Mouse (Mus musculus): Measurements from ENCODE around the gene Pla2g6. TPM values are rescaled to one million over a fixed set of nuclear protein-coding genes. Genes with fewer than 3 reads are reported as not detected.
A peak's percentile ranks its signal among the peaks of the same experiment; 100 is the strongest.

The Pla2g6 gene
- polyA plus RNA-seq, 1 experiment from 2014 or later: 9.9 TPM

GRCm38 (mm10) chr15:79288387-79288786 is 39.8 kb downstream of the Pla2g6 start:
- Histone ChIP-seq H3K4me2 (no peak overlapping the region), H3K4me1 (replicated peaks) (peaks cover 3% of the 10 kb centered on the region; the same call in 1 of the 2 replicates), H3K4me3 (no peak overlapping the region), H3K27me3 (no peaks in the 10 kb centered on the region), H3K27ac (no peak overlapping the region), H3K9ac (no peak overlapping the region), H3K9me3 (replicated peaks) (no peaks in the 10 kb centered on the region), H3K36me3 (no peaks in the 10 kb centered on the region; the same call in 1 of the 2 replicates)
- ATAC-seq (replicated peaks; ENCODE audit: insufficient number of reproducible peaks, insufficient read depth, low FRiP score, low read depth): no peak
- WGBS: 63% methylated on average over 3 of the region's 3 CpGs

GRCm38 (mm10) chr15:79287091-79287490 is 41.1 kb downstream of the Pla2g6 start:
- Histone ChIP-seq H3K4me3 (no peak overlapping the region), H3K9ac (no peak overlapping the region), H3K4me1 (replicated peaks) (peaks cover 3% of the 10 kb centered on the region; the same call in 1 of the 2 replicates), H3K27ac (no peak overlapping the region), H3K27me3 (no peaks in the 10 kb centered on the region), H3K36me3 (no peaks in the 10 kb centered on the region; the same call in 1 of the 2 replicates), H3K9me3 (replicated peaks) (no peaks in the 10 kb centered on the region), H3K4me2 (no peak overlapping the region)
- ATAC-seq (replicated peaks; ENCODE audit: insufficient number of reproducible peaks, insufficient read depth, low FRiP score, low read depth): no peak
- WGBS: 92% methylated on average over 7 of the region's 7 CpGs

- 82% methylated on average over 7 of the region's 7 CpGs for WGBS
- H3K4me3 ChIP-seq: no peak overlapping the region
Measured at GRCm38 (mm10) chr15:79286141-79286540, 42.0 kb downstream of the Pla2g6 start.

GRCm38 (mm10) chr15:79285399-79285798 is 42.8 kb downstream of the Pla2g6 start, which contains the start of gene Baiap2l2:
Baiap2l2 (minus strand) TSS chr15:79285537.
- Histone ChIP-seq H3K36me3 (no peaks in the 10 kb centered on the region; the same call in 1 of the 2 replicates), H3K4me2 (no peak within 1 kb of the TSS), H3K27me3 (no peaks in the 10 kb centered on the region), H3K27ac (no peak within 1 kb of the TSS), H3K9ac (no peak within 1 kb of the TSS), H3K9me3 (replicated peaks) (no peaks in the 10 kb centered on the region), H3K4me1 (replicated peaks) (peaks cover 10% of the 10 kb centered on the region), H3K4me3 (no peak within 1 kb of the TSS)
- 80% methylated on average over 10 of the region's 10 CpGs for WGBS
- ATAC-seq (replicated peaks; ENCODE audit: insufficient number of reproducible peaks, insufficient read depth, low FRiP score, low read depth): no peak

More at GRCm38 (mm10) chr15:79286141-79286540, 42.0 kb downstream of the Pla2g6 start:
- Histone ChIP-seq H3K9me3 (replicated peaks) (no peaks in the 10 kb centered on the region), H3K4me1 (replicated peaks) (peaks cover 5% of the 10 kb centered on the region; the same call in 1 of the 2 replicates), H3K27ac (no peak overlapping the region), H3K4me2 (no peak overlapping the region), H3K36me3 (no peaks in the 10 kb centered on the region; the same call in 1 of the 2 replicates), H3K9ac (no peak overlapping the region), H3K27me3 (no peaks in the 10 kb centered on the region)
- ATAC-seq (replicated peaks; ENCODE audit: insufficient number of reproducible peaks, insufficient read depth, low FRiP score, low read depth): no peak

GRCm38 (mm10) chr15:79283371-79283770 is 44.8 kb downstream of the Pla2g6 start:
- Histone ChIP-seq H3K9me3 (replicated peaks) (no peaks in the 10 kb centered on the region), H3K9ac (no peak overlapping the region), H3K4me3 (no peak overlapping the region), H3K4me1 (replicated peaks) (peaks cover 10% of the 10 kb centered on the region), H3K27me3 (no peaks in the 10 kb centered on the region), H3K4me2 (no peak overlapping the region), H3K36me3 (no peaks in the 10 kb centered on the region), H3K27ac (no peak overlapping the region)
- WGBS: 81% methylated on average over 4 of the region's 4 CpGs
- ATAC-seq (replicated peaks; ENCODE audit: insufficient number of reproducible peaks, insufficient read depth, low FRiP score, low read depth): no peak

GRCm38 (mm10) chr15:79282434-79282833 is 45.8 kb downstream of the Pla2g6 start:
- 77% methylated on average over 5 of the region's 5 CpGs for WGBS
- H3K9me3 ChIP-seq (replicated peaks): no peaks in the 10 kb centered on the region
- no peak overlapping the region for H3K9ac ChIP-seq
- no peaks in the 10 kb centered on the region for H3K36me3 ChIP-seq
- H3K4me2 ChIP-seq: no peak overlapping the region
- H3K27ac ChIP-seq: no peak overlapping the region
- no peak overlapping the region for H3K4me3 ChIP-seq
- peaks cover 10% of the 10 kb centered on the region for H3K4me1 ChIP-seq (replicated peaks)
- ATAC-seq (replicated peaks; ENCODE audit: insufficient number of reproducible peaks, insufficient read depth, low FRiP score, low read depth): no peak
- H3K27me3 ChIP-seq: no peaks in the 10 kb centered on the region

GRCm38 (mm10) chr15:79281389-79281788 is 46.8 kb downstream of the Pla2g6 start:
- Histone ChIP-seq H3K27ac (no peak overlapping the region), H3K9me3 (replicated peaks) (no peaks in the 10 kb centered on the region), H3K9ac (no peak overlapping the region), H3K4me2 (no peak overlapping the region), H3K36me3 (no peaks in the 10 kb centered on the region), H3K4me1 (replicated peaks) (peaks cover 10% of the 10 kb centered on the region), H3K4me3 (no peak overlapping the region), H3K27me3 (no peaks in the 10 kb centered on the region)
- 70% methylated on average over 1 of the region's 1 CpGs for whole genome bisulfite sequencing
- no peak for ATAC-seq (replicated peaks; ENCODE audit: insufficient number of reproducible peaks, insufficient read depth, low FRiP score, low read depth)

- peak; percentile 28; the same call in 1 of the 2 replicates for ATAC-seq (replicated peaks; ENCODE audit: insufficient number of reproducible peaks, insufficient read depth, low FRiP score, low read depth)
- no peak overlapping the region for H3K9ac ChIP-seq
- H3K9me3 ChIP-seq (replicated peaks): no peaks in the 10 kb centered on the region
- no peak overlapping the region for H3K4me3 ChIP-seq
- H3K27ac ChIP-seq: no peak overlapping the region
- H3K4me1 ChIP-seq (replicated peaks): peaks cover 10% of the 10 kb centered on the region
- H3K36me3 ChIP-seq: no peaks in the 10 kb centered on the region
- H3K4me2 ChIP-seq: no peak overlapping the region
- WGBS: 36% methylated on average over 5 of the region's 5 CpGs
- no peaks in the 10 kb centered on the region for H3K27me3 ChIP-seq
Measured at GRCm38 (mm10) chr15:79280850-79281249, 47.3 kb downstream of the Pla2g6 start.

- H3K4me3 ChIP-seq: no peak overlapping the region
- H3K27me3 ChIP-seq: no peaks in the 10 kb centered on the region
- H3K9me3 ChIP-seq (replicated peaks): no peaks in the 10 kb centered on the region
- no peak overlapping the region for H3K27ac ChIP-seq
- 32% methylated on average over 6 of the region's 6 CpGs for WGBS
- H3K9ac ChIP-seq: no peak overlapping the region
- peaks cover 10% of the 10 kb centered on the region for H3K4me1 ChIP-seq (replicated peaks)
- no peak for ATAC-seq (replicated peaks; ENCODE audit: insufficient number of reproducible peaks, insufficient read depth, low FRiP score, low read depth)
- H3K36me3 ChIP-seq: no peaks in the 10 kb centered on the region
- no peak overlapping the region for H3K4me2 ChIP-seq
Measured at GRCm38 (mm10) chr15:79280209-79280608, 48.0 kb downstream of the Pla2g6 start.

- ATAC-seq (replicated peaks; ENCODE audit: insufficient number of reproducible peaks, insufficient read depth, low FRiP score, low read depth): no peak
- Histone ChIP-seq H3K4me3 (no peak overlapping the region), H3K27ac (no peak overlapping the region), H3K4me1 (replicated peaks) (peaks cover 10% of the 10 kb centered on the region), H3K36me3 (no peaks in the 10 kb centered on the region), H3K9me3 (replicated peaks) (no peaks in the 10 kb centered on the region), H3K27me3 (no peaks in the 10 kb centered on the region), H3K4me2 (no peak overlapping the region), H3K9ac (no peak overlapping the region)
- WGBS: 61% methylated on average over 10 of the region's 10 CpGs
Measured at GRCm38 (mm10) chr15:79277728-79278127, 50.5 kb downstream of the Pla2g6 start.

GRCm38 (mm10) chr15:79273020-79273419 is 55.2 kb downstream of the Pla2g6 start:
- Histone ChIP-seq H3K36me3 (no peaks in the 10 kb centered on the region), H3K4me1 (replicated peaks) (peaks cover 13% of the 10 kb centered on the region), H3K4me2 (no peak overlapping the region), H3K4me3 (no peak overlapping the region), H3K9me3 (replicated peaks) (no peaks in the 10 kb centered on the region), H3K27ac (no peak overlapping the region), H3K9ac (no peak overlapping the region), H3K27me3 (peaks cover 5% of the 10 kb centered on the region; the same call in 1 of the 2 replicates)
- ATAC-seq (replicated peaks; ENCODE audit: insufficient number of reproducible peaks, insufficient read depth, low FRiP score, low read depth): no peak
- 58% methylated on average over 10 of the region's 10 CpGs for WGBS

GRCm38 (mm10) chr15:79271124-79271746 is 57.0 kb downstream of the Pla2g6 start:
- Histone ChIP-seq H3K4me2 (peak overlapping the region; percentile 93), H3K4me1 (replicated peaks) (peaks cover 13% of the 10 kb centered on the region), H3K36me3 (no peaks in the 10 kb centered on the region), H3K27me3 (peaks cover 8% of the 10 kb centered on the region), H3K4me3 (peak overlapping the region; percentile 48), H3K9ac (no peak overlapping the region), H3K9me3 (replicated peaks) (no peaks in the 10 kb centered on the region), H3K27ac (no peak overlapping the region)
- WGBS: 16% methylated on average over 17 of the region's 17 CpGs
- no peak; the same call in 1 of the 2 replicates for ATAC-seq (replicated peaks; ENCODE audit: insufficient number of reproducible peaks, insufficient read depth, low FRiP score, low read depth)

Data from heart, embryonic 15.5 days (tissue).